Mouse (Mus musculus) megakaryocyte, embryonic 14.5 days (primary cell): ENCODE measurements around the gene Zfp423.

Experiments
- FLI1 ChIP-seq: IDR thresholded peaks from 2 replicates; pipeline ENCODE4 v1.6.1; 2012; ENCODE audit warnings: low read length, inconsistent platforms, mixed read lengths
- GATA1 ChIP-seq: IDR thresholded peaks from 3 replicates; pipeline ENCODE4 v1.6.1; 2012; ENCODE audit warnings: mixed read lengths, low read length, inconsistent platforms, borderline replicate concordance

DNA sequence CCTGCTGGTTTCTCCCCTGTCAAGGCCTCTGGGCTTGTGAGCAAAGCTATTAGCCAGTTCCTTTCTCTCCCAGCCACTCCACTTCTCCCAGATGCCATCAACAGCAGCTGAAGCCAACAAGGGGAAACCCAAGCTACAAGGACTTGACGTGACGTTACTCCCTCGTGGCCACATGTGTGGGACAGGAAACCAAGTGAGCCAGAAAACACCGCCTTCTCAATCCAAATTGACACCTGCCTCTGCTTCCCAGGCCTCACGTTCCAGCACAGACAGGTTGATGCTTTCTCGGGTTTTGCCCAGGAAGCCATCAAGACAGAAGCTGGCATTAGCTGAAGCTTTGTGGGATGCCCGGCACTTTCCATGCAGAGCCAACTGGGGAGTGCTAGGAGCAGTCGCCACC, 96.3 kb downstream of the Zfp423 start:
- TF ChIP-seq GATA1 = no peak
- TF ChIP-seq FLI1 = no peak
